Mouse (Mus musculus): Measurements from ENCODE around the gene Ephb2. TPM values are rescaled to one million over a fixed set of nuclear protein-coding genes. Genes with fewer than 3 reads are reported as not detected.

Gene Ephb2
- total RNA-seq, 2 experiments from 2014 or later, result 15.2 to 21.4 TPM

GRCm38 (mm10) chr4:136638230-136638750 lies 197.5 kb downstream of the Ephb2 start:
- intact Hi-C loops (cut with DNase I), result no loop called here
- no peak for DNase-seq (ENCODE audit: low spot score in 2 of 2)

- intact Hi-C loops (cut with DNase I), result no loop called here
- peak; percentile 83 to 85 for DNase-seq (ENCODE audit: low spot score in 2 of 2)
Observed at GRCm38 (mm10) chr4:136637563-136638229, 198.1 kb downstream of the Ephb2 start.

- intact Hi-C loops (cut with DNase I), result no loop called here
- DNase-seq (ENCODE audit: low spot score in 2 of 2), result no peak
Observed at GRCm38 (mm10) chr4:136636983-136637562, 198.7 kb downstream of the Ephb2 start.

- DNase-seq (ENCODE audit: low spot score in 2 of 2), result no peak
- intact Hi-C loops (cut with DNase I), result no loop called here
Observed at GRCm38 (mm10) chr4:136636511-136636910, 199.3 kb downstream of the Ephb2 start.

GRCm38 (mm10) chr4:136635995-136636394 lies 199.8 kb downstream of the Ephb2 start:
- no peak for DNase-seq (ENCODE audit: low spot score in 2 of 2)
- intact Hi-C loops (cut with DNase I), result no loop called here

- DNase-seq (ENCODE audit: low spot score in 2 of 2), result peak in 1 of 2 experiments; percentile 63
- intact Hi-C loops (cut with DNase I), result no loop called here
Observed at GRCm38 (mm10) chr4:136631237-136631994, 204.4 kb downstream of the Ephb2 start.

GRCm38 (mm10) chr4:136626590-136626989 lies 209.2 kb downstream of the Ephb2 start:
- intact Hi-C loops (cut with DNase I), result no loop called here
- no peak for DNase-seq (ENCODE audit: low spot score in 2 of 2)

GRCm38 (mm10) chr4:136622388-136622787 lies 213.4 kb downstream of the Ephb2 start, which contains the start of gene Lactbl1:
TSS of gene Lactbl1 (plus strand) at chr4:136622621.
- intact Hi-C loops (cut with DNase I), result loop anchor here (5.0 kb wide), 2 partner anchors 250 to 365 kb away; no protein-coding TSS in a partner anchor

GRCm38 (mm10) chr4:136621956-136622355 lies 213.8 kb downstream of the Ephb2 start:
- intact Hi-C loops (cut with DNase I), result loop anchor here (1.0 to 5.0 kb wide), 4 partner anchors 95 to 365 kb away; no protein-coding TSS in a partner anchor

More at GRCm38 (mm10) chr4:136622388-136622787, 213.4 kb downstream of the Ephb2 start, which contains the start of gene Lactbl1:
- DNase-seq (ENCODE audit: low spot score in 2 of 2), result no peak

GRCm38 (mm10) chr4:136621336-136621735 lies 214.5 kb downstream of the Ephb2 start:
- intact Hi-C loops (cut with DNase I), result loop anchor here (1.0 to 5.0 kb wide), 4 partner anchors 95 to 364 kb away; no protein-coding TSS in a partner anchor
- peak; percentile 69 to 72 for DNase-seq (ENCODE audit: low spot score in 2 of 2)

More at GRCm38 (mm10) chr4:136621956-136622355, 213.8 kb downstream of the Ephb2 start:
- DNase-seq (ENCODE audit: low spot score in 2 of 2), result no peak

GRCm38 (mm10) chr4:136613657-136614056 lies 222.1 kb downstream of the Ephb2 start:
- intact Hi-C loops (cut with DNase I), result no loop called here
- DNase-seq (ENCODE audit: low spot score in 2 of 2), result no peak

GRCm38 (mm10) chr4:136610387-136610856 lies 225.4 kb downstream of the Ephb2 start, which contains the start of gene Tex46:
TSS of gene Tex46 (plus strand) at chr4:136610437.
- intact Hi-C loops (cut with DNase I), result no loop called here
- no peak for DNase-seq (ENCODE audit: low spot score in 2 of 2)

GRCm38 (mm10) chr4:136605756-136606485 lies 229.9 kb downstream of the Ephb2 start:
- intact Hi-C loops (cut with DNase I), result no loop called here
- no peak for DNase-seq (ENCODE audit: low spot score in 2 of 2)

GRCm38 (mm10) chr4:136602568-136602967 lies 233.2 kb downstream of the Ephb2 start, which contains the start of gene Kdm1a:
TSS of gene Kdm1a (minus strand) at chr4:136602723.
- intact Hi-C loops (cut with DNase I), result loop anchor here (1.0 kb wide), 1 partner anchor 147 kb away; no protein-coding TSS in a partner anchor
- peak; percentile 95 to 96 for DNase-seq (ENCODE audit: low spot score in 2 of 2)

- peak; percentile 30 to 36 for DNase-seq (ENCODE audit: low spot score in 2 of 2)
- intact Hi-C loops (cut with DNase I), result loop anchor here (1.0 kb wide), 1 partner anchor 147 kb away; no protein-coding TSS in a partner anchor
Observed at GRCm38 (mm10) chr4:136602018-136602554, 233.7 kb downstream of the Ephb2 start.

- intact Hi-C loops (cut with DNase I), result no loop called here
- DNase-seq (ENCODE audit: low spot score in 2 of 2), result peak; percentile 44 to 45
Observed at GRCm38 (mm10) chr4:136601476-136601875, 234.3 kb downstream of the Ephb2 start.

GRCm38 (mm10) chr4:136600536-136600935 lies 235.3 kb downstream of the Ephb2 start:
- DNase-seq (ENCODE audit: low spot score in 2 of 2), result no peak
- intact Hi-C loops (cut with DNase I), result no loop called here

GRCm38 (mm10) chr4:136599869-136600268 lies 235.9 kb downstream of the Ephb2 start:
- DNase-seq (ENCODE audit: low spot score in 2 of 2), result no peak
- intact Hi-C loops (cut with DNase I), result no loop called here

Data from left cerebral cortex, postnatal 25 days (tissue).